Mouse (Mus musculus) heart, adult 2 months (tissue): Measurements from ENCODE around the gene Eya2. TPM values are rescaled to one million over a fixed set of nuclear protein-coding genes. Genes with fewer than 3 reads are reported as not detected.

Experiments used
- DNase-seq, 2 experiments: peaks; one replicate each; pipeline ENCODE4 v3.0.0; 2021
- H3K27ac ChIP-seq: fragments of 200-600 bp; 2 replicates; pipeline ENCODE4 v1.8.1; 2022
- H3K27me3 ChIP-seq: fragments of 200-500 bp; 2 replicates; pipeline ENCODE4 v1.6.1; 2012; ENCODE audit warnings: mild to moderate bottlenecking, low read length, inconsistent platforms, mixed read lengths; ENCODE audit not compliant: control insufficient read depth, insufficient read depth
- H3K36me3 ChIP-seq: fragments of 200-500 bp; 2 replicates; pipeline ENCODE4 v1.6.1; 2012; ENCODE audit warnings: low read length, inconsistent platforms; ENCODE audit not compliant: control insufficient read depth, insufficient read depth
- H3K4me1 ChIP-seq: fragments of 200-500 bp; 2 replicates; pipeline ENCODE4 v1.6.1; 2011; ENCODE audit warnings: low read length; ENCODE audit not compliant: control insufficient read depth, insufficient read depth
- H3K4me3 ChIP-seq: fragments of 200-600 bp; 2 replicates; pipeline ENCODE4 v1.8.1; 2022
- H3K79me2 ChIP-seq: fragments of 200-500 bp; replicated peaks from 2 replicates; pipeline ENCODE4 v1.6.1; 2012; ENCODE audit warnings: mild to moderate bottlenecking, inconsistent platforms, low read length, moderate library complexity, mixed read lengths; ENCODE audit not compliant: control insufficient read depth, insufficient read depth
- H3K9ac ChIP-seq: fragments of 200-500 bp; 2 replicates; pipeline ENCODE4 v1.6.1; 2012; ENCODE audit warnings: low read depth, mild to moderate bottlenecking, control low read depth, inconsistent platforms, low read length, mixed read lengths
- CTCF ChIP-seq: fragments of 200-600 bp; IDR thresholded peaks from 2 replicates; pipeline ENCODE4 v1.8.1; 2022; ENCODE audit warnings: antibody characterized with exemption, mild to moderate bottlenecking, moderate library complexity
- EP300 ChIP-seq: fragments of 200-500 bp; IDR thresholded peaks from 2 replicates; pipeline ENCODE4 v1.6.1; 2011; ENCODE audit warnings: low read depth, low read length, control low read depth; ENCODE audit not compliant: insufficient read depth
- POLR2A ChIP-seq: fragments of 200-500 bp; IDR thresholded peaks from 2 replicates; pipeline ENCODE4 v1.6.1; 2011; ENCODE audit warnings: mild to moderate bottlenecking, low read depth, low read length, control low read depth; ENCODE audit not compliant: insufficient read depth
- WGBS: fragments of 180-500 bp; shearing (Covaris S2); methylation state at CpG from one replicate; pipeline ENCODE4 v1.1.7; 2018; 5-methylcytosine and 5-hydroxymethylcytosine counted together
- intact Hi-C: fragments of 180-260 bp; cut with DNase I; formaldehyde crosslinking; loops from one replicate; pipeline ENCODE4 v1.15.1; 2025
- polyA plus RNA-seq: library from polyadenylated mRNA; depleted of rRNA; stranded (reverse); fragments of >200 nt; gene quantifications from 2 replicates; pipeline ENCODE4 v1.2.3, GENCODE M21; 2012
- total RNA-seq, 2 experiments: library from RNA; stranded (reverse); gene quantifications; 2 replicates each; pipeline ENCODE4 v1.2.3; 2021

Eya2 gene
- total and polyA plus RNA-seq, 3 experiments = 0.55 to 5.5 (median 1.6) TPM

DNA sequence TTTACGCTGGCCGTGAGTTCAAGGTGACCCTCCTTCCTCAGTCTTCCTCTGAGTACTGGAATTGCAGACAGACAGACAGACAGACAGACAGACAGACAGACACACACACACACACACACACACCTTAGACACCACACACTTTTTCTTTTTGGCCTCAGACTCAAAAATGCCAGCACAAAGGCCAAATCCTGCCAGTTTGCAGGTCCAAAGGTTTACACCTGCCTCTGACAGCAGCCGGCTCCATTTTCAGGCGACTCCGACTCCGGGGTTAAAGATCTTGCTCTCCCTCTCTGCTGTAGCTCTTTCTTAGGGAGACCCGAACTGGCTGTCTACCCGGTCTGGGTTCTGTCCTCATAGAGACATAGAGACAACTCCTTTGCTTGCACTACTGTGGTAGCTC, 30.7 kb upstream of the Eya2 start:
- Histone ChIP-seq H3K27me3 (peaks cover 8% of the 10 kb centered on the region), H3K79me2 (no peaks in the 10 kb centered on the region), H3K36me3 (no peaks in the 10 kb centered on the region), H3K4me1 (no peaks in the 10 kb centered on the region), H3K9ac (no peak overlapping the region), H3K4me3 (no peak overlapping the region), H3K27ac (no peak overlapping the region)
- no peak for DNase-seq
- intact Hi-C loops = no loop called here
- no peak for TF ChIP-seq CTCF
- no peak for TF ChIP-seq EP300
- TF ChIP-seq POLR2A = no peak
- WGBS = 76% methylated on average over 8 of the region's 8 CpGs

- Histone ChIP-seq H3K36me3 (no peaks in the 10 kb centered on the region), H3K4me3 (no peak overlapping the region), H3K9ac (no peak overlapping the region), H3K27me3 (peaks cover 8% of the 10 kb centered on the region), H3K79me2 (no peaks in the 10 kb centered on the region), H3K4me1 (no peaks in the 10 kb centered on the region), H3K27ac (no peak overlapping the region)
- WGBS = 63% methylated on average over 6 of the region's 6 CpGs
- TF ChIP-seq CTCF (no peak), POLR2A (no peak), EP300 (no peak)
- intact Hi-C loops = no loop called here
- DNase-seq = no peak
These were observed 30.2 kb upstream of the Eya2 start for GRCm38 (mm10) chr2:165564620-165565019.

- intact Hi-C loops = no loop called here
- no peaks in the 10 kb centered on the region for H3K79me2 ChIP-seq
- TF ChIP-seq POLR2A (no peak), CTCF (no peak), EP300 (no peak)
- no peaks in the 10 kb centered on the region for H3K36me3 ChIP-seq
- H3K27me3 ChIP-seq = peaks cover 8% of the 10 kb centered on the region
- no peaks in the 10 kb centered on the region for H3K4me1 ChIP-seq
- DNase-seq = no peak
- H3K4me3 ChIP-seq = no peak overlapping the region
- 55% methylated on average over 6 of the region's 6 CpGs for WGBS
- no peak overlapping the region for H3K27ac ChIP-seq
- no peak overlapping the region for H3K9ac ChIP-seq
These were observed 27.9 kb upstream of the Eya2 start for GRCm38 (mm10) chr2:165566898-165567297.

DNA sequence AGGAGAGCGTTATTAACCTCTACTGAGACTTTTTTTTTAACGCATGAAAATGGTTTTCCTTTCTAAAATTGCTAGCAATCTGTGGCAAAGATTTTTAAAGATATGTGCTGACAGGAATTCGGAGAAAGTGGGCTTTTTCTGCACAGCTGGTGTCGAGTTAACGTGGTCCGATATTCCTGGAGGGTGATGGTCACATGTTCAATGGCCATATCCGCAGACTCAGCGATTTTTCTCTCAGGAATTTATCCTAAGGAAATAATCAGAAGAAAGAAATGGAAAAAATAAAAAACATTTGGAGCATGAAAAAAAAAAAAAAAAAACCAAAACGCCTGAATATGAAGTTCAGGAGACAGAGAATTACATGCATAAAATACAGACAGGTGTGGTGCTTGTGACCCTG, 27.0 kb upstream of the Eya2 start:
- no peaks in the 10 kb centered on the region for H3K36me3 ChIP-seq
- H3K4me1 ChIP-seq = no peaks in the 10 kb centered on the region
- TF ChIP-seq EP300 (no peak), CTCF (no peak), POLR2A (no peak)
- H3K27me3 ChIP-seq = peaks cover 8% of the 10 kb centered on the region
- H3K9ac ChIP-seq = no peak overlapping the region
- WGBS = 75% methylated on average over 9 of the region's 9 CpGs
- no peak for DNase-seq
- intact Hi-C loops = no loop called here
- no peak overlapping the region for H3K27ac ChIP-seq
- no peak overlapping the region for H3K4me3 ChIP-seq
- no peaks in the 10 kb centered on the region for H3K79me2 ChIP-seq

- Histone ChIP-seq H3K27ac (no peak overlapping the region), H3K36me3 (no peaks in the 10 kb centered on the region), H3K79me2 (no peaks in the 10 kb centered on the region), H3K9ac (no peak overlapping the region), H3K4me1 (no peaks in the 10 kb centered on the region), H3K27me3 (no peaks in the 10 kb centered on the region; the same call in 1 of the 2 replicates), H3K4me3 (no peak overlapping the region)
- no peak for DNase-seq
- 52% methylated on average over 6 of the region's 6 CpGs for WGBS
- intact Hi-C loops = no loop called here
- TF ChIP-seq CTCF (no peak), POLR2A (no peak), EP300 (no peak)
These were observed 25.9 kb upstream of the Eya2 start for GRCm38 (mm10) chr2:165568911-165569310.

GRCm38 (mm10) chr2:165571216-165571778, 23.5 kb upstream of the Eya2 start:
- no peaks in the 10 kb centered on the region for H3K4me1 ChIP-seq
- H3K79me2 ChIP-seq = no peaks in the 10 kb centered on the region
- no peak for TF ChIP-seq CTCF
- no peak for TF ChIP-seq EP300
- TF ChIP-seq POLR2A = no peak
- 25% methylated on average over 4 of the region's 4 CpGs for WGBS
- no peaks in the 10 kb centered on the region for H3K36me3 ChIP-seq
- H3K27ac ChIP-seq = no peak overlapping the region
- no peaks in the 10 kb centered on the region for H3K27me3 ChIP-seq
- no peak overlapping the region for H3K9ac ChIP-seq
- H3K4me3 ChIP-seq = no peak overlapping the region
- intact Hi-C loops = no loop called here
- no peak for DNase-seq
